Mouse (Mus musculus) neural tube, embryonic 15.5 days (tissue): ENCODE measurements around the gene Tmem260. TPM values are rescaled to one million over a fixed set of nuclear protein-coding genes. Genes with fewer than 3 reads are reported as not detected.

Source experiments
- ATAC-seq: fragments of 200-750 bp; cut with Nextera tagmentation; 2 replicates; pipeline ENCODE4 v1.8.0; 2017; ENCODE audit warnings: mild to moderate bottlenecking, moderate TSS enrichment, moderate library complexity; ENCODE audit not compliant: low FRiP score
- H3K27ac ChIP-seq: fragments of 300-500 bp; sonication (generic); replicated peaks from 2 replicates; pipeline ENCODE4 v1.5.1; 2015; ENCODE audit warnings: mild to moderate bottlenecking, inconsistent platforms
- H3K27me3 ChIP-seq: fragments of 300-500 bp; sonication (generic); replicated peaks from 2 replicates; pipeline ENCODE4 v1.6.1; 2015; ENCODE audit warnings: inconsistent platforms
- H3K36me3 ChIP-seq: fragments of 300-500 bp; sonication (generic); 2 replicates; pipeline ENCODE4 v1.6.1; 2015; ENCODE audit warnings: inconsistent platforms
- H3K4me1 ChIP-seq: fragments of 300-500 bp; sonication (generic); 2 replicates; pipeline ENCODE4 v1.6.1; 2015; ENCODE audit warnings: inconsistent platforms
- H3K4me2 ChIP-seq: fragments of 300-500 bp; sonication (generic); 2 replicates; pipeline ENCODE4 v1.6.1; 2015; ENCODE audit warnings: inconsistent platforms, mild to moderate bottlenecking, moderate library complexity
- H3K4me3 ChIP-seq: fragments of 300-500 bp; sonication (generic); replicated peaks from 2 replicates; pipeline ENCODE4 v1.5.1; 2015; ENCODE audit warnings: mild to moderate bottlenecking, inconsistent platforms
- H3K9ac ChIP-seq: fragments of 300-500 bp; sonication (generic); replicated peaks from 2 replicates; pipeline ENCODE4 v1.6.1; 2015; ENCODE audit warnings: mild to moderate bottlenecking, inconsistent platforms
- H3K9me3 ChIP-seq: fragments of 300-500 bp; sonication (generic); replicated peaks from 2 replicates; pipeline ENCODE4 v1.6.1; 2016; ENCODE audit warnings: inconsistent platforms
- WGBS: fragments of 180-500 bp; shearing (Covaris S2); methylation state at CpG from one replicate; pipeline ENCODE4 v1.1.7; 2015; ENCODE audit warnings: mixed read lengths; 5-methylcytosine and 5-hydroxymethylcytosine counted together
- polyA plus RNA-seq: library from polyadenylated mRNA; unstranded; fragments of >200 nt; fragmentation: Nextera tagmentation; extraction: Ambion mirVana; gene quantifications from 2 replicates; pipeline ENCODE4 v1.2.1, GENCODE M21; 2015

The Tmem260 gene
- polyA plus RNA-seq, 1 experiment from 2014 or later: 15.3 TPM

- H3K4me1 ChIP-seq: 0 out of 2 replicates have a peak, but pooled peaks cover 3% of the 10 kb centered on the region
- no peak overlapping the region for H3K9ac ChIP-seq
- H3K4me2 ChIP-seq: no peak overlapping the region
- no peak for ATAC-seq
- H3K27ac ChIP-seq: no peak overlapping the region
- no peak overlapping the region for H3K4me3 ChIP-seq
- 77% methylated on average over 8 of the region's 8 CpGs for whole genome bisulfite sequencing
- no peaks in the 10 kb centered on the region for H3K36me3 ChIP-seq
- peaks cover 42% of the 10 kb centered on the region for H3K27me3 ChIP-seq
- H3K9me3 ChIP-seq: no peaks in the 10 kb centered on the region
Measured at GRCm38 (mm10) chr14:48515538-48515937, 69.6 kb downstream of the Tmem260 start.

GRCm38 (mm10) chr14:48523361-48523760, 77.4 kb downstream of the Tmem260 start:
- no peak overlapping the region for H3K27ac ChIP-seq
- no peaks in the 10 kb centered on the region for H3K4me1 ChIP-seq
- no peak for ATAC-seq
- H3K4me2 ChIP-seq: no peak overlapping the region
- no peaks in the 10 kb centered on the region for H3K9me3 ChIP-seq
- no peak overlapping the region for H3K9ac ChIP-seq
- peaks cover 27% of the 10 kb centered on the region for H3K27me3 ChIP-seq
- H3K36me3 ChIP-seq: no peaks in the 10 kb centered on the region
- 0% methylated on average over 1 of the region's 1 CpGs for WGBS
- no peak overlapping the region for H3K4me3 ChIP-seq

- WGBS: 46% methylated on average over 9 of the region's 9 CpGs
- no peak overlapping the region for H3K4me3 ChIP-seq
- no peak overlapping the region for H3K4me2 ChIP-seq
- H3K9me3 ChIP-seq: no peaks in the 10 kb centered on the region
- H3K36me3 ChIP-seq: no peaks in the 10 kb centered on the region
- H3K27ac ChIP-seq: no peak overlapping the region
- ATAC-seq: no peak
- no peak overlapping the region for H3K9ac ChIP-seq
- H3K4me1 ChIP-seq: no peaks in the 10 kb centered on the region
- H3K27me3 ChIP-seq: peaks cover 27% of the 10 kb centered on the region
Measured at GRCm38 (mm10) chr14:48524135-48524534, 78.2 kb downstream of the Tmem260 start.

- Histone ChIP-seq H3K27me3 (peaks cover 27% of the 10 kb centered on the region), H3K27ac (no peak overlapping the region), H3K4me3 (no peak overlapping the region), H3K4me1 (no peaks in the 10 kb centered on the region), H3K9ac (no peak overlapping the region), H3K36me3 (no peaks in the 10 kb centered on the region), H3K9me3 (no peaks in the 10 kb centered on the region), H3K4me2 (no peak overlapping the region)
- ATAC-seq: no peak
- WGBS: 62% methylated on average over 6 of the region's 6 CpGs
Measured at GRCm38 (mm10) chr14:48525055-48525454, 79.1 kb downstream of the Tmem260 start.

- no peaks in the 10 kb centered on the region for H3K36me3 ChIP-seq
Measured at GRCm38 (mm10) chr14:48530629-48531028, 84.7 kb downstream of the Tmem260 start.

GRCm38 (mm10) chr14:48537795-48538766, 92.2 kb downstream of the Tmem260 start:
- no peaks in the 10 kb centered on the region for H3K4me1 ChIP-seq
- no peak overlapping the region for H3K4me3 ChIP-seq
- no peak; the same call in 1 of the 2 replicates for ATAC-seq
- no peak overlapping the region for H3K9ac ChIP-seq
- H3K4me2 ChIP-seq: no peak overlapping the region
- 54% methylated on average over 14 of the region's 14 CpGs for WGBS
- no peaks in the 10 kb centered on the region for H3K36me3 ChIP-seq
- no peak overlapping the region for H3K27ac ChIP-seq
- peaks cover 14% of the 10 kb centered on the region; the same call in 1 of the 2 replicates for H3K27me3 ChIP-seq
- no peaks in the 10 kb centered on the region for H3K9me3 ChIP-seq

More at GRCm38 (mm10) chr14:48530629-48531028, 84.7 kb downstream of the Tmem260 start:
- H3K9ac ChIP-seq: no peak overlapping the region
- H3K4me3 ChIP-seq: no peak overlapping the region
- no peaks in the 10 kb centered on the region for H3K4me1 ChIP-seq
- no peak overlapping the region for H3K4me2 ChIP-seq
- WGBS: 75% methylated on average over 10 of the region's 10 CpGs
- no peak overlapping the region for H3K27ac ChIP-seq
- peaks cover 4% of the 10 kb centered on the region for H3K27me3 ChIP-seq
- no peaks in the 10 kb centered on the region for H3K9me3 ChIP-seq
- ATAC-seq: no peak

GRCm38 (mm10) chr14:48545166-48545565, 99.2 kb downstream of the Tmem260 start:
- Histone ChIP-seq H3K9ac (no peak overlapping the region), H3K27me3 (peaks cover under 1% of the 10 kb centered on the region; the same call in 1 of the 2 replicates), H3K9me3 (no peaks in the 10 kb centered on the region), H3K36me3 (no peaks in the 10 kb centered on the region), H3K4me3 (no peak overlapping the region), H3K27ac (no peak overlapping the region), H3K4me2 (no peak overlapping the region), H3K4me1 (no peaks in the 10 kb centered on the region)
- ATAC-seq: no peak
- 85% methylated on average over 10 of the region's 10 CpGs for WGBS

GRCm38 (mm10) chr14:48546009-48546408, 100.1 kb downstream of the Tmem260 start:
- WGBS: 94% methylated on average over 3 of the region's 3 CpGs
- no peaks in the 10 kb centered on the region for H3K4me1 ChIP-seq
- H3K4me3 ChIP-seq: no peak overlapping the region
- H3K27ac ChIP-seq: no peak overlapping the region
- no peak for ATAC-seq
- no peaks in the 10 kb centered on the region for H3K27me3 ChIP-seq
- H3K9ac ChIP-seq: no peak overlapping the region
- no peaks in the 10 kb centered on the region for H3K9me3 ChIP-seq
- H3K4me2 ChIP-seq: no peak overlapping the region
- no peaks in the 10 kb centered on the region for H3K36me3 ChIP-seq

GRCm38 (mm10) chr14:48549703-48550102, 103.8 kb downstream of the Tmem260 start:
- no peak overlapping the region for H3K4me2 ChIP-seq
- H3K4me3 ChIP-seq: no peak overlapping the region
- no peaks in the 10 kb centered on the region for H3K27me3 ChIP-seq
- no peaks in the 10 kb centered on the region for H3K9me3 ChIP-seq
- no peaks in the 10 kb centered on the region for H3K36me3 ChIP-seq
- H3K27ac ChIP-seq: no peak overlapping the region
- no peaks in the 10 kb centered on the region for H3K4me1 ChIP-seq
- no peak for ATAC-seq
- H3K9ac ChIP-seq: no peak overlapping the region
- 84% methylated on average over 7 of the region's 7 CpGs for WGBS

GRCm38 (mm10) chr14:48553216-48553615, 107.3 kb downstream of the Tmem260 start:
- no peak for ATAC-seq
- Histone ChIP-seq H3K4me1 (no peaks in the 10 kb centered on the region), H3K4me3 (no peak overlapping the region), H3K4me2 (no peak overlapping the region), H3K27ac (no peak overlapping the region), H3K9ac (no peak overlapping the region), H3K27me3 (no peaks in the 10 kb centered on the region; the same call in 1 of the 2 replicates), H3K36me3 (no peaks in the 10 kb centered on the region), H3K9me3 (no peaks in the 10 kb centered on the region)
- WGBS: 76% methylated on average over 4 of the region's 4 CpGs

- Histone ChIP-seq H3K4me1 (no peaks in the 10 kb centered on the region), H3K27me3 (no peaks in the 10 kb centered on the region; the same call in 1 of the 2 replicates), H3K9ac (no peak overlapping the region), H3K27ac (no peak overlapping the region), H3K9me3 (no peaks in the 10 kb centered on the region), H3K4me3 (no peak overlapping the region), H3K4me2 (no peak overlapping the region), H3K36me3 (no peaks in the 10 kb centered on the region)
- 85% methylated on average over 9 of the region's 9 CpGs for WGBS
- ATAC-seq: no peak
Measured at GRCm38 (mm10) chr14:48553754-48554153, 107.8 kb downstream of the Tmem260 start.

GRCm38 (mm10) chr14:48558975-48559374, 113.1 kb downstream of the Tmem260 start:
- H3K4me1 ChIP-seq: no peaks in the 10 kb centered on the region
- no peaks in the 10 kb centered on the region; the same call in 1 of the 2 replicates for H3K27me3 ChIP-seq
- no peak overlapping the region for H3K4me3 ChIP-seq
- no peak overlapping the region for H3K9ac ChIP-seq
- no peaks in the 10 kb centered on the region for H3K36me3 ChIP-seq
- ATAC-seq: no peak
- no peaks in the 10 kb centered on the region for H3K9me3 ChIP-seq
- H3K27ac ChIP-seq: no peak overlapping the region
- no peak overlapping the region for H3K4me2 ChIP-seq
- 82% methylated on average over 4 of the region's 4 CpGs for WGBS
